Mouse (Mus musculus): ENCODE measurements around the gene Adamts12. TPM values are rescaled to one million over a fixed set of nuclear protein-coding genes. Genes with fewer than 3 reads are reported as not detected.

The Adamts12 gene
- polyA plus RNA-seq, 1 experiment from 2014 or later, result 2.1 TPM

GRCm38 (mm10) chr15:11197051-11197450, 132.5 kb downstream of the Adamts12 start:
- DNase-seq (ENCODE audit: low spot score), result no peak
- Histone ChIP-seq H3K27me3 (ENCODE audit: insufficient read depth, poor library complexity, severe bottlenecking) (no peaks in the 10 kb centered on the region), H3K27ac (no peak overlapping the region), H3K4me3 (no peak overlapping the region), H3K36me3 (no peaks in the 10 kb centered on the region), H3K4me1 (replicated peaks) (no peaks in the 10 kb centered on the region), H3K9me3 (no peaks in the 10 kb centered on the region)
- 69% methylated on average over 6 of the region's 6 CpGs for whole genome bisulfite sequencing

- H3K27ac ChIP-seq, result no peak overlapping the region
- no peaks in the 10 kb centered on the region for H3K4me1 ChIP-seq (replicated peaks)
- DNase-seq (ENCODE audit: low spot score), result no peak
- no peaks in the 10 kb centered on the region for H3K36me3 ChIP-seq
- 86% methylated on average over 7 of the region's 7 CpGs for WGBS
- no peaks in the 10 kb centered on the region for H3K27me3 ChIP-seq (ENCODE audit: insufficient read depth, poor library complexity, severe bottlenecking)
- no peaks in the 10 kb centered on the region for H3K9me3 ChIP-seq
- H3K4me3 ChIP-seq, result no peak overlapping the region
Observed at GRCm38 (mm10) chr15:11198246-11198795, 133.7 kb downstream of the Adamts12 start.

GRCm38 (mm10) chr15:11203084-11203483, 138.5 kb downstream of the Adamts12 start:
- Histone ChIP-seq H3K4me1 (replicated peaks) (no peaks in the 10 kb centered on the region), H3K27ac (no peak overlapping the region), H3K4me3 (no peak overlapping the region), H3K9me3 (no peaks in the 10 kb centered on the region), H3K36me3 (no peaks in the 10 kb centered on the region), H3K27me3 (ENCODE audit: insufficient read depth, poor library complexity, severe bottlenecking) (no peaks in the 10 kb centered on the region)
- 81% methylated on average over 6 of the region's 6 CpGs for WGBS
- no peak for DNase-seq (ENCODE audit: low spot score)

GRCm38 (mm10) chr15:11204934-11205333, 140.3 kb downstream of the Adamts12 start:
- 84% methylated on average over 3 of the region's 3 CpGs for WGBS
- Histone ChIP-seq H3K9me3 (no peaks in the 10 kb centered on the region), H3K36me3 (no peaks in the 10 kb centered on the region), H3K4me1 (replicated peaks) (no peaks in the 10 kb centered on the region), H3K27me3 (ENCODE audit: insufficient read depth, poor library complexity, severe bottlenecking) (no peaks in the 10 kb centered on the region), H3K27ac (no peak overlapping the region), H3K4me3 (no peak overlapping the region)
- no peak for DNase-seq (ENCODE audit: low spot score)

- Histone ChIP-seq H3K27me3 (ENCODE audit: insufficient read depth, poor library complexity, severe bottlenecking) (no peaks in the 10 kb centered on the region), H3K4me1 (replicated peaks) (no peaks in the 10 kb centered on the region), H3K9me3 (no peaks in the 10 kb centered on the region), H3K27ac (no peak overlapping the region), H3K36me3 (no peaks in the 10 kb centered on the region), H3K4me3 (no peak overlapping the region)
- DNase-seq (ENCODE audit: low spot score), result peak; percentile 39
- WGBS, result 70% methylated on average over 6 of the region's 6 CpGs
Observed at GRCm38 (mm10) chr15:11210976-11211375, 146.4 kb downstream of the Adamts12 start.

- no peaks in the 10 kb centered on the region for H3K36me3 ChIP-seq
- WGBS, result 92% methylated on average over 4 of the region's 4 CpGs
- no peak overlapping the region for H3K4me3 ChIP-seq
- H3K27me3 ChIP-seq (ENCODE audit: insufficient read depth, poor library complexity, severe bottlenecking), result no peaks in the 10 kb centered on the region
- no peak overlapping the region for H3K27ac ChIP-seq
- no peaks in the 10 kb centered on the region for H3K4me1 ChIP-seq (replicated peaks)
- DNase-seq (ENCODE audit: low spot score), result no peak
- no peaks in the 10 kb centered on the region for H3K9me3 ChIP-seq
Observed at GRCm38 (mm10) chr15:11233906-11234632, 169.5 kb downstream of the Adamts12 start.

DNA sequence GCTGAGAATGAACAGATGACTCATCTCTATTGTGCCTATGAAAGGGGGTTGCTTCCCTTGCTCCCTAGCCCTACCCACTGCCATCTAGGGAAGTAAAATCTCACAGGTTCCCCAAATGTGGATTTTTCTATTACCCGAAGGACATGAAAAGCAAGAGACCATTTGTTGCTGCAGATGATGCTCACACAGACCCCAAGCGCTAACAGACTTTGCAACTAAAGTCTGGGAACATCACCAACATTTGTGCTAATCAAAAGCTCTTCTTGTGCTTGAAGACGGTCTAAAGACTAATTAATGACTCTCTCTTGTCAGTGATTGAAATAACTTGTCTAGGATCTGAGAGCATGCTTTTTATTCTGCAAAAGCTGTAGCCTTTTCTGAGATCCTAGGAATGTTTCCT, 175.8 kb downstream of the Adamts12 start:
- no peak for DNase-seq (ENCODE audit: low spot score)
- no peak overlapping the region for H3K27ac ChIP-seq
- no peaks in the 10 kb centered on the region for H3K27me3 ChIP-seq (ENCODE audit: insufficient read depth, poor library complexity, severe bottlenecking)
- WGBS, result 92% methylated on average over 3 of the region's 3 CpGs
- no peak overlapping the region for H3K4me3 ChIP-seq
- no peaks in the 10 kb centered on the region for H3K9me3 ChIP-seq
- H3K4me1 ChIP-seq (replicated peaks), result no peaks in the 10 kb centered on the region
- H3K36me3 ChIP-seq, result no peaks in the 10 kb centered on the region

GRCm38 (mm10) chr15:11241288-11241687, 176.7 kb downstream of the Adamts12 start:
- no peak overlapping the region for H3K27ac ChIP-seq
- no peaks in the 10 kb centered on the region for H3K27me3 ChIP-seq (ENCODE audit: insufficient read depth, poor library complexity, severe bottlenecking)
- H3K9me3 ChIP-seq, result no peaks in the 10 kb centered on the region
- no peak for DNase-seq (ENCODE audit: low spot score)
- H3K4me3 ChIP-seq, result no peak overlapping the region
- WGBS, result 75% methylated on average over 2 of the region's 2 CpGs
- no peaks in the 10 kb centered on the region for H3K36me3 ChIP-seq
- H3K4me1 ChIP-seq (replicated peaks), result no peaks in the 10 kb centered on the region

DNA sequence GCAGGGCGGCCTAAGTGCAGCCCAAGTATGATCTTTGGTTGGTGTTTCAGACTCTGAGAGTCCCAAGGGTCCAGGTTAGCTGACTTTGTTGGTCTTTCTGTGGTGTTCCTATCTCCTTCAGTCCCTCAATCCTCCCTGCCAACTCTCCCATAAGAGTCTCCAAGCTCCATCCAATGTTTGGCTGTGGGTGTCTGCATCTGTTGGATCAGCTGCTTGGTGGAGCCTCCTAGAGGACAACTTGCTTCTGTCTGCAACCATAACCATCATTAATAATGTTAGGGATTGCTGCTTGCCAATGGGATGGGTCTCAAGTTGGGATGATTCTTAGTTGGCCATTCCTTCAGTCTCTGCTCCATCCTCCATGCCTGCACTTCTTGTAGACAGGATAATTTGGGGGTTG, 181.8 kb downstream of the Adamts12 start:
- no peaks in the 10 kb centered on the region for H3K27me3 ChIP-seq (ENCODE audit: insufficient read depth, poor library complexity, severe bottlenecking)
- no peaks in the 10 kb centered on the region for H3K4me1 ChIP-seq (replicated peaks)

GRCm38 (mm10) chr15:11279273-11280080, 214.9 kb downstream of the Adamts12 start:
- H3K4me1 ChIP-seq (replicated peaks), result no peaks in the 10 kb centered on the region
- no peak for DNase-seq (ENCODE audit: low spot score)
- no peak overlapping the region for H3K4me3 ChIP-seq
- no peaks in the 10 kb centered on the region for H3K27me3 ChIP-seq (ENCODE audit: insufficient read depth, poor library complexity, severe bottlenecking)
- WGBS, result 94% methylated on average over 6 of the region's 6 CpGs
- H3K27ac ChIP-seq, result no peak overlapping the region
- no peaks in the 10 kb centered on the region for H3K9me3 ChIP-seq
- no peaks in the 10 kb centered on the region for H3K36me3 ChIP-seq

More for the DNA sequence above, 181.8 kb downstream of the Adamts12 start:
- no peaks in the 10 kb centered on the region for H3K9me3 ChIP-seq
- 91% methylated on average over 1 of the region's 1 CpGs for WGBS
- H3K27ac ChIP-seq, result no peak overlapping the region
- H3K36me3 ChIP-seq, result no peaks in the 10 kb centered on the region
- no peak overlapping the region for H3K4me3 ChIP-seq
- DNase-seq (ENCODE audit: low spot score), result no peak

DNA sequence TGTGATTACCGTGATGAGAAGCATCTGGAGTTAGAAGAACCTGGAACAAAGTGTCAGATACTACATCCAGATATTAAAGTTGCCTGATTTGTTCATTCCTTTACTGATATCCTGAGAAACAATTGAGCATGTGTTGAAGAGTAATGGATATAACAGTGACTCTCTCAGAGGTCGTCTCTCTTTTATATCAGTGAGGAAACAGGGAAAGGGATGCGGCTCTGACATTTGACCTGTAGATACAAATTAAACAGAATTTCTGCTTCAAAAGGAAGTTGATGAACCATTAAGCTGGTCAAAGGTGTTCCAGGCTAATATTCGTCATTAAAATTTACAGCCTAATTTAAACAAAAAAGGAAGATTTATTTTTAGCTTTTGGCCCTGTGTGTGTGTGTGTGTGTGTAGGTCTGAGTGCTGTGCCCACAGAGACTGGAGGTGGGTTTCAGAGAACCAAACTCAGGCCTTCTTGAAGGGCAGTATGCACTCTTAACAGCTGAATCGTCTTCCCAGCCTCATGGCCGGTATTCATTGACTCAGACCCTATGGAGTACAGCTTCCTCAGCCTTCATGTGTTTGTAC, 216.2 kb downstream of the Adamts12 start:
- Histone ChIP-seq H3K27me3 (ENCODE audit: insufficient read depth, poor library complexity, severe bottlenecking) (no peaks in the 10 kb centered on the region), H3K4me1 (replicated peaks) (no peaks in the 10 kb centered on the region), H3K9me3 (no peaks in the 10 kb centered on the region), H3K27ac (no peak overlapping the region), H3K4me3 (no peak overlapping the region), H3K36me3 (no peaks in the 10 kb centered on the region)
- no peak for DNase-seq (ENCODE audit: low spot score)
- 85% methylated on average over 6 of the region's 6 CpGs for WGBS

- no peaks in the 10 kb centered on the region for H3K27me3 ChIP-seq (ENCODE audit: insufficient read depth, poor library complexity, severe bottlenecking)
- no peak for DNase-seq (ENCODE audit: low spot score)
- no peaks in the 10 kb centered on the region for H3K9me3 ChIP-seq
- H3K27ac ChIP-seq, result no peak overlapping the region
- H3K4me3 ChIP-seq, result no peak overlapping the region
- H3K36me3 ChIP-seq, result no peaks in the 10 kb centered on the region
- H3K4me1 ChIP-seq (replicated peaks), result no peaks in the 10 kb centered on the region
Observed at GRCm38 (mm10) chr15:11283171-11283570, 218.6 kb downstream of the Adamts12 start.

DNA sequence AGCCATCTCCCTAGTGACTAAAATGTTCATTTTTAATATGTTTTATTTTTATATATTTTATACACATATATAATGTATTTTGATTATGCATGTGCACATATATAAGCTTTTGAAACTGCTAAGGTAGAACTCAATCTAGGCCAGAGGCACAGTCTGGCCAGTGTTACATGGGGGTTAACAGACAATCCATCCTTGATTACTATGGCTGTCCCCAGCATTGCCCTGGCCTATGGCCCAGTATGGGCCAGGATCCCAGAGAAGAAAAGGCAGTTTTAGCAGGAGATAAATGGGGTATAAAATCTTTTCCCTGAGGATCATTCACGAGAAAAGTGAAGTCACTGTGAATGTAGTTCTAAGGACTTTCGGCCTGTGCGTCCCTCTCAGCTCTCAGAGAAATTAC, 223.2 kb downstream of the Adamts12 start:
- no peak for DNase-seq (ENCODE audit: low spot score)
- no peak overlapping the region for H3K27ac ChIP-seq
- no peaks in the 10 kb centered on the region for H3K27me3 ChIP-seq (ENCODE audit: insufficient read depth, poor library complexity, severe bottlenecking)
- no peak overlapping the region for H3K4me3 ChIP-seq
- 96% methylated on average over 3 of the region's 3 CpGs for WGBS
- no peaks in the 10 kb centered on the region for H3K9me3 ChIP-seq
- no peaks in the 10 kb centered on the region for H3K36me3 ChIP-seq
- H3K4me1 ChIP-seq (replicated peaks), result no peaks in the 10 kb centered on the region

Data from hindbrain, embryonic 10.5 days (tissue).